Mouse (Mus musculus): ENCODE measurements around the gene Thtpa. TPM values are rescaled to one million over a fixed set of nuclear protein-coding genes. Genes with fewer than 3 reads are reported as not detected.

Gene Thtpa
- polyA plus RNA-seq, 1 experiment from 2014 or later, result 19.8 TPM

- under 1% methylated on average over 39 of the region's 39 CpGs for whole genome bisulfite sequencing
- Histone ChIP-seq H3K4me3 (ENCODE audit: low read depth, low read length) (peak within 1 kb of the TSS; percentile 45), H3K27ac (ENCODE audit: low read length) (peak within 1 kb of the TSS; percentile 50), H3K4me1 (ENCODE audit: control insufficient read depth, insufficient read depth, low read length) (0 out of 2 replicates have a peak, but pooled peaks cover 8% of the 10 kb centered on the region), H3K36me3 (ENCODE audit: control insufficient read depth, insufficient read depth, low read length) (no peaks in the 10 kb centered on the region), H3K9ac (replicated peaks; ENCODE audit: low read depth, low read length) (peak within 1 kb of the TSS; percentile 49), H3K9me3 (ENCODE audit: control insufficient read depth, low read depth, low read length) (no peaks in the 10 kb centered on the region), H3K27me3 (ENCODE audit: control insufficient read depth, insufficient read depth, low read length) (no peaks in the 10 kb centered on the region), H3K4me2 (replicated peaks; ENCODE audit: low read depth, low read length) (peak within 1 kb of the TSS; percentile 98)
- peak; percentile 82 for ATAC-seq (ENCODE audit: insufficient number of reproducible peaks, insufficient read depth, low FRiP score, low read depth)
Observed at GRCm38 (mm10) chr14:55105836-55106809, 11.5 kb downstream of the Thtpa start, which contains the start of gene Ap1g2. Gene Ap1g2, minus strand, starts transcription at chr14:55106593.

- H3K4me2 ChIP-seq (replicated peaks; ENCODE audit: low read depth, low read length), result no peak overlapping the region
Observed at GRCm38 (mm10) chr14:55106990-55107389, 12.4 kb downstream of the Thtpa start.

GRCm38 (mm10) chr14:55108202-55108870, 13.8 kb downstream of the Thtpa start:
- Histone ChIP-seq H3K27ac (ENCODE audit: low read length) (no peak overlapping the region), H3K9me3 (ENCODE audit: control insufficient read depth, low read depth, low read length) (no peaks in the 10 kb centered on the region), H3K4me1 (ENCODE audit: control insufficient read depth, insufficient read depth, low read length) (0 out of 2 replicates have a peak, but pooled peaks cover 8% of the 10 kb centered on the region), H3K9ac (replicated peaks; ENCODE audit: low read depth, low read length) (no peak overlapping the region), H3K4me3 (ENCODE audit: low read depth, low read length) (no peak overlapping the region), H3K36me3 (ENCODE audit: control insufficient read depth, insufficient read depth, low read length) (no peaks in the 10 kb centered on the region), H3K27me3 (ENCODE audit: control insufficient read depth, insufficient read depth, low read length) (0 out of 2 replicates have a peak, but pooled peaks cover 5% of the 10 kb centered on the region), H3K4me2 (replicated peaks; ENCODE audit: low read depth, low read length) (no peak overlapping the region)
- WGBS, result 35% methylated on average over 9 of the region's 9 CpGs
- peak; percentile 24; the same call in 1 of the 2 replicates for ATAC-seq (ENCODE audit: insufficient number of reproducible peaks, insufficient read depth, low FRiP score, low read depth)

More at GRCm38 (mm10) chr14:55106990-55107389, 12.4 kb downstream of the Thtpa start:
- no peaks in the 10 kb centered on the region for H3K27me3 ChIP-seq (ENCODE audit: control insufficient read depth, insufficient read depth, low read length)
- H3K27ac ChIP-seq (ENCODE audit: low read length), result no peak overlapping the region
- WGBS, result 78% methylated on average over 8 of the region's 8 CpGs
- no peak overlapping the region for H3K9ac ChIP-seq (replicated peaks; ENCODE audit: low read depth, low read length)
- no peaks in the 10 kb centered on the region for H3K36me3 ChIP-seq (ENCODE audit: control insufficient read depth, insufficient read depth, low read length)
- H3K4me1 ChIP-seq (ENCODE audit: control insufficient read depth, insufficient read depth, low read length), result 0 out of 2 replicates have a peak, but pooled peaks cover 8% of the 10 kb centered on the region
- no peak overlapping the region for H3K4me3 ChIP-seq (ENCODE audit: low read depth, low read length)
- ATAC-seq (ENCODE audit: insufficient number of reproducible peaks, insufficient read depth, low FRiP score, low read depth), result no peak
- no peaks in the 10 kb centered on the region for H3K9me3 ChIP-seq (ENCODE audit: control insufficient read depth, low read depth, low read length)

GRCm38 (mm10) chr14:55109048-55109873, 14.7 kb downstream of the Thtpa start:
- Histone ChIP-seq H3K27me3 (ENCODE audit: control insufficient read depth, insufficient read depth, low read length) (peaks cover 13% of the 10 kb centered on the region), H3K27ac (ENCODE audit: low read length) (no peak overlapping the region), H3K4me2 (replicated peaks; ENCODE audit: low read depth, low read length) (no peak overlapping the region), H3K4me1 (ENCODE audit: control insufficient read depth, insufficient read depth, low read length) (peaks cover 11% of the 10 kb centered on the region; the same call in 1 of the 2 replicates), H3K4me3 (ENCODE audit: low read depth, low read length) (no peak overlapping the region), H3K36me3 (ENCODE audit: control insufficient read depth, insufficient read depth, low read length) (no peaks in the 10 kb centered on the region), H3K9ac (replicated peaks; ENCODE audit: low read depth, low read length) (no peak overlapping the region), H3K9me3 (ENCODE audit: control insufficient read depth, low read depth, low read length) (no peaks in the 10 kb centered on the region)
- 14% methylated on average over 21 of the region's 21 CpGs for WGBS
- ATAC-seq (ENCODE audit: insufficient number of reproducible peaks, insufficient read depth, low FRiP score, low read depth), result no peak

GRCm38 (mm10) chr14:55110076-55110475, 15.5 kb downstream of the Thtpa start:
- WGBS, result 25% methylated on average over 9 of the region's 9 CpGs
- no peaks in the 10 kb centered on the region for H3K9me3 ChIP-seq (ENCODE audit: control insufficient read depth, low read depth, low read length)
- no peak overlapping the region for H3K4me3 ChIP-seq (ENCODE audit: low read depth, low read length)
- peaks cover 15% of the 10 kb centered on the region for H3K27me3 ChIP-seq (ENCODE audit: control insufficient read depth, insufficient read depth, low read length)
- no peak overlapping the region for H3K9ac ChIP-seq (replicated peaks; ENCODE audit: low read depth, low read length)
- H3K4me2 ChIP-seq (replicated peaks; ENCODE audit: low read depth, low read length), result no peak overlapping the region
- ATAC-seq (ENCODE audit: insufficient number of reproducible peaks, insufficient read depth, low FRiP score, low read depth), result no peak
- no peaks in the 10 kb centered on the region for H3K36me3 ChIP-seq (ENCODE audit: control insufficient read depth, insufficient read depth, low read length)
- H3K27ac ChIP-seq (ENCODE audit: low read length), result no peak overlapping the region
- H3K4me1 ChIP-seq (ENCODE audit: control insufficient read depth, insufficient read depth, low read length), result peaks cover 13% of the 10 kb centered on the region; the same call in 1 of the 2 replicates

GRCm38 (mm10) chr14:55111720-55112119, 17.1 kb downstream of the Thtpa start:
- Histone ChIP-seq H3K27ac (ENCODE audit: low read length) (no peak overlapping the region), H3K9ac (replicated peaks; ENCODE audit: low read depth, low read length) (no peak overlapping the region), H3K4me1 (ENCODE audit: control insufficient read depth, insufficient read depth, low read length) (peaks cover 21% of the 10 kb centered on the region; the same call in 1 of the 2 replicates), H3K27me3 (ENCODE audit: control insufficient read depth, insufficient read depth, low read length) (peaks cover 15% of the 10 kb centered on the region), H3K36me3 (ENCODE audit: control insufficient read depth, insufficient read depth, low read length) (no peaks in the 10 kb centered on the region), H3K4me3 (ENCODE audit: low read depth, low read length) (no peak overlapping the region), H3K4me2 (replicated peaks; ENCODE audit: low read depth, low read length) (no peak overlapping the region), H3K9me3 (ENCODE audit: control insufficient read depth, low read depth, low read length) (no peaks in the 10 kb centered on the region)
- ATAC-seq (ENCODE audit: insufficient number of reproducible peaks, insufficient read depth, low FRiP score, low read depth), result no peak
- WGBS, result 69% methylated on average over 2 of the region's 2 CpGs

- Histone ChIP-seq H3K4me1 (ENCODE audit: control insufficient read depth, insufficient read depth, low read length) (peaks cover 24% of the 10 kb centered on the region; the same call in 1 of the 2 replicates), H3K27me3 (ENCODE audit: control insufficient read depth, insufficient read depth, low read length) (peaks cover 15% of the 10 kb centered on the region), H3K4me3 (ENCODE audit: low read depth, low read length) (no peak overlapping the region), H3K27ac (ENCODE audit: low read length) (no peak overlapping the region), H3K9me3 (ENCODE audit: control insufficient read depth, low read depth, low read length) (no peaks in the 10 kb centered on the region), H3K9ac (replicated peaks; ENCODE audit: low read depth, low read length) (no peak overlapping the region), H3K4me2 (replicated peaks; ENCODE audit: low read depth, low read length) (peak overlapping the region; percentile 99; the same call in 1 of the 2 replicates), H3K36me3 (ENCODE audit: control insufficient read depth, insufficient read depth, low read length) (no peaks in the 10 kb centered on the region)
- WGBS, result 69% methylated on average over 50 of the region's 51 CpGs
- no peak for ATAC-seq (ENCODE audit: insufficient number of reproducible peaks, insufficient read depth, low FRiP score, low read depth)
Observed at GRCm38 (mm10) chr14:55113351-55113974, 18.9 kb downstream of the Thtpa start.
